Mouse (Mus musculus) myocyte (in vitro differentiated cells): ENCODE data around the gene Fcor. TPM values are rescaled to one million over a fixed set of nuclear protein-coding genes. Genes with fewer than 3 reads are reported as not detected.

Source experiments
- H3K27me3 ChIP-seq: one replicate; pipeline ENCODE4 v1.6.1; 2011; ENCODE audit not compliant: control insufficient read depth, insufficient read depth, insufficient read length
- H3K36me3 ChIP-seq: one replicate; pipeline ENCODE4 v1.6.1; 2011; ENCODE audit not compliant: control insufficient read depth, insufficient read depth
- H3K4me2 ChIP-seq: one replicate; pipeline ENCODE4 v1.6.1; 2011; ENCODE audit warnings: low read depth, control low read depth
- H3K4me3 ChIP-seq: one replicate; pipeline ENCODE4 v1.5.1; 2011; ENCODE audit warnings: mild to moderate bottlenecking, control low read depth, moderate library complexity
- H3K79me2 ChIP-seq: one replicate; pipeline ENCODE4 v1.6.1; 2011; ENCODE audit not compliant: control insufficient read depth, insufficient read depth
- H3ac ChIP-seq: one replicate; pipeline ENCODE4 v1.6.1; 2011; ENCODE audit not compliant: control insufficient read depth, insufficient read length
- CEBPB ChIP-seq: IDR thresholded peaks from 2 replicates; pipeline ENCODE4 v1.6.1; 2011; ENCODE audit warnings: mild to moderate bottlenecking, moderate library complexity; ENCODE audit not compliant: poor library complexity, insufficient read depth, severe bottlenecking
- E2F4 ChIP-seq: IDR thresholded peaks from one replicate; pipeline ENCODE4 v1.6.1; 2011; ENCODE audit warnings: mild to moderate bottlenecking, control low read depth, moderate library complexity; ENCODE audit not compliant: insufficient read depth
- MAX ChIP-seq: IDR thresholded peaks from one replicate; pipeline ENCODE4 v1.6.1; 2011; ENCODE audit warnings: low read depth, mild to moderate bottlenecking, control low read depth
- MYOD1 ChIP-seq, 3 experiments: IDR thresholded peaks; one replicate each; pipeline ENCODE4 v1.6.1; 2011; ENCODE audit warnings: control low read depth in 2 of 3, low read depth in 2 of 3, mild to moderate bottlenecking in 2 of 3, moderate library complexity in 1 of 3; ENCODE audit not compliant: insufficient read length in 2 of 3, control insufficient read depth in 1 of 3
- MYOG ChIP-seq, 3 experiments: IDR thresholded peaks; one replicate each; pipeline ENCODE4 v1.6.1; 2011; ENCODE audit warnings: control low read depth in 2 of 3, low read depth in 2 of 3, mild to moderate bottlenecking in 2 of 3; ENCODE audit not compliant: insufficient read length in 2 of 3, control insufficient read depth in 1 of 3, insufficient read depth in 1 of 3
- POLR2A ChIP-seq: IDR thresholded peaks from one replicate; pipeline ENCODE4 v1.6.1; 2011; ENCODE audit warnings: low read depth, mild to moderate bottlenecking, control low read depth, moderate library complexity; ENCODE audit not compliant: insufficient read length
- POLR2AphosphoS2 ChIP-seq: IDR thresholded peaks from one replicate; pipeline ENCODE4 v1.6.1; 2011; ENCODE audit warnings: low read depth, control low read depth; ENCODE audit not compliant: insufficient read length
- REST ChIP-seq: IDR thresholded peaks from one replicate; pipeline ENCODE4 v1.6.1; 2011; ENCODE audit warnings: mild to moderate bottlenecking, control low read depth, moderate library complexity; ENCODE audit not compliant: insufficient read depth, insufficient read length
- SRF ChIP-seq: IDR thresholded peaks from one replicate; pipeline ENCODE4 v1.6.1; 2011; ENCODE audit warnings: low read depth; ENCODE audit not compliant: control insufficient read depth, insufficient read length
- TCF12 ChIP-seq: IDR thresholded peaks from one replicate; pipeline ENCODE4 v1.6.1; 2011; ENCODE audit warnings: mild to moderate bottlenecking, control low read depth; ENCODE audit not compliant: poor library complexity, insufficient read depth, severe bottlenecking
- TCF3 ChIP-seq: IDR thresholded peaks from one replicate; pipeline ENCODE4 v1.6.1; 2011; ENCODE audit warnings: low read depth, control low read depth; ENCODE audit not compliant: insufficient read length
- USF1 ChIP-seq: IDR thresholded peaks from one replicate; pipeline ENCODE4 v1.6.1; 2011; ENCODE audit warnings: low read depth, mild to moderate bottlenecking, control low read depth, moderate library complexity
- polyA plus RNA-seq: library from polyadenylated mRNA; unstranded; fragments of >200 nt; fragmentation: generic; extraction: Trizol; gene quantifications from one replicate; pipeline ENCODE4 v1.2.1, GENCODE M21; 2012; ENCODE audit warnings: missing spikeins

Gene Fcor
- polyA plus RNA-seq, 1 experiment: 0.32 TPM

DNA sequence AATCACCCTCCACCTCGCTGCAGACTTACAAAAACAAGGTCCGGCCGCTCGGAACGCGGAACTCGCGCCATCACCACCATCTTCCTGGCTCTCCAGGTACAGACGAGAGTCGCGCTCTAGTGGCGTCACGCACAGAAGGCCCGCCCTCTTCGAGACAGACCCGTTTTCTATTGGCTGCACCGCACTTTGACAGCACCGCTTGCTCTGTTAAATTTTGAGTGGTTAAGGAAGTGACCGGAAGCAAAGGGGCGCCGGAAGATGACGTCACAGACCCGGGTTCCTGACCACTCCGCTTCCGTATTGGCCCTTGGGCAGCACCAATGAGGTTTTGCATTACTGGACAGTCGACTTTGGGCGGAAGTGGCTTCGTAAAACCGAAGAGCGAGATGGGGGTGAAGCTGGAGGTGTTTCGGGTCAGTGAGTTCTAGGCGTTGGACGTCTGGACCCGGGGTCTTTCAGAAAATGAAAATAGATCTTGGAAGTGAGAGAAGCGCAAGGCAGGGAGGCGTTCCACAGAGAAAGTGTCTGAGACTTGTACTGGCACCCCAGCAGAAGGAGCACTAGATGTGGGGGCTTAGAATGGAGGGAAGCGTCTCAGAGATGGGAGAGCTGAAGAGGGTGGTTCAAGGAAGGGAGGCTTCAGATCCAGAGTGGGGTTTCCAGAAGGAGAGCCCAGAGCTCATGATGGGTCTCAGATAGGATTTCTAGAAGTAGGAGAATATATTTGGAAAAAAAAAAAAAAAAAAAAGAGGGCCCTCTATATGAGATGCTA, 50.8 kb downstream of the Fcor start, which contains the start of the genes Xab2 and Pet100:
Gene Xab2 (minus strand): TSS at position 118 of the 772 bp plus-strand sequence.
Gene Pet100 (plus strand): TSS at position 350 of the 772 bp plus-strand sequence.
- H3K4me3 ChIP-seq: peak within 1 kb of the TSS; percentile 91
- no peaks in the 10 kb centered on the region for H3K36me3 ChIP-seq
- H3K4me2 ChIP-seq: peak within 1 kb of the TSS; percentile 93
- no peaks in the 10 kb centered on the region for H3K27me3 ChIP-seq
- H3ac ChIP-seq: peak within 1 kb of the TSS; percentile 11
- H3K79me2 ChIP-seq: peaks cover 27% of the 10 kb centered on the region
- no peak for TF ChIP-seq CEBPB
- TF ChIP-seq E2F4: peak; percentile 4
- TF ChIP-seq POLR2AphosphoS2: peak; percentile 51
- TF ChIP-seq MAX: no peak
- TF ChIP-seq USF1: no peak
- peak; percentile 68 for TF ChIP-seq POLR2A
- no peak for TF ChIP-seq MYOG (IDR thresholded peaks at IDR 0.05; ENCODE audit: control insufficient read depth in 1 of 3, insufficient read depth in 1 of 3, insufficient read length in 2 of 3, low read depth in 2 of 3)
- no peak for TF ChIP-seq REST
- no peak for TF ChIP-seq TCF12
- peak; percentile 84 for TF ChIP-seq SRF
- TF ChIP-seq MYOD1 (IDR thresholded peaks at IDR 0.05; ENCODE audit: control insufficient read depth in 1 of 3, insufficient read length in 2 of 3, low read depth in 2 of 3): no peak
- no peak for TF ChIP-seq TCF3

Other genes starting within 250 kb of the Fcor start
- 5.5 TPM for gene Pex11g, start 204.7 kb downstream of the Fcor start, polyA plus RNA-seq
- gene Tex45, start 201.5 kb downstream of the Fcor start, polyA plus RNA-seq: not detected
- gene Zfp358, start 179.2 kb downstream of the Fcor start, polyA plus RNA-seq: 29.2 TPM
- 44.1 TPM for gene Mcoln1, start 171.9 kb downstream of the Fcor start, polyA plus RNA-seq
- 14.8 TPM for gene Pnpla6, start 157.0 kb downstream of the Fcor start, polyA plus RNA-seq
- 0.05 TPM for gene C330021F23Rik, start 104.4 kb downstream of the Fcor start, polyA plus RNA-seq
- 0.05 TPM for gene Camsap3, start 85.1 kb downstream of the Fcor start, polyA plus RNA-seq
- 44.6 TPM for gene Xab2, start 51.0 kb downstream of the Fcor start, polyA plus RNA-seq
- 51.7 TPM for gene Pet100, start 50.8 kb downstream of the Fcor start, polyA plus RNA-seq
- 0.62 TPM for gene Pcp2, start 46.8 kb downstream of the Fcor start, polyA plus RNA-seq
- 7.7 TPM for gene Stxbp2, start 41.4 kb downstream of the Fcor start, polyA plus RNA-seq
- gene Retn, start 16.6 kb downstream of the Fcor start, polyA plus RNA-seq: not detected
- not detected for gene Mcemp1, start 6.6 kb downstream of the Fcor start, polyA plus RNA-seq
- gene Trappc5, start 3.9 kb upstream of the Fcor start, polyA plus RNA-seq: 35.8 TPM
- gene Fcer2a, start 21.8 kb upstream of the Fcor start, polyA plus RNA-seq: 0.02 TPM
- gene Clec4g, start 48.3 kb upstream of the Fcor start, polyA plus RNA-seq: not detected
- gene Cd209a, start 76.6 kb upstream of the Fcor start, polyA plus RNA-seq: not detected
- not detected for gene Cd209e, start 181.9 kb upstream of the Fcor start, polyA plus RNA-seq
- not detected for gene Cd209d, start 206.2 kb upstream of the Fcor start, polyA plus RNA-seq